Mouse (Mus musculus) myocyte (in vitro differentiated cells): ENCODE results near the gene Cd320. TPM values are rescaled to one million over a fixed set of nuclear protein-coding genes. Genes with fewer than 3 reads are reported as not detected.
"Not testable (repeated sequence)": the region's sequence is repeated elsewhere in the genome, so short reads cannot be mapped to it uniquely, and the experiment has no call there.

Source experiments
- H3K27me3 ChIP-seq: one replicate; pipeline ENCODE4 v1.6.1; 2011; ENCODE audit not compliant: control insufficient read depth, insufficient read depth, insufficient read length
- H3K36me3 ChIP-seq: one replicate; pipeline ENCODE4 v1.6.1; 2011; ENCODE audit not compliant: control insufficient read depth, insufficient read depth
- H3K4me2 ChIP-seq: one replicate; pipeline ENCODE4 v1.6.1; 2011; ENCODE audit warnings: low read depth, control low read depth
- H3K4me3 ChIP-seq: one replicate; pipeline ENCODE4 v1.5.1; 2011; ENCODE audit warnings: mild to moderate bottlenecking, control low read depth, moderate library complexity
- H3K79me2 ChIP-seq: one replicate; pipeline ENCODE4 v1.6.1; 2011; ENCODE audit not compliant: control insufficient read depth, insufficient read depth
- H3ac ChIP-seq: one replicate; pipeline ENCODE4 v1.6.1; 2011; ENCODE audit not compliant: control insufficient read depth, insufficient read length
- CEBPB ChIP-seq: IDR thresholded peaks from 2 replicates; pipeline ENCODE4 v1.6.1; 2011; ENCODE audit warnings: mild to moderate bottlenecking, moderate library complexity; ENCODE audit not compliant: poor library complexity, insufficient read depth, severe bottlenecking
- E2F4 ChIP-seq: IDR thresholded peaks from one replicate; pipeline ENCODE4 v1.6.1; 2011; ENCODE audit warnings: mild to moderate bottlenecking, control low read depth, moderate library complexity; ENCODE audit not compliant: insufficient read depth
- MAX ChIP-seq: IDR thresholded peaks from one replicate; pipeline ENCODE4 v1.6.1; 2011; ENCODE audit warnings: low read depth, mild to moderate bottlenecking, control low read depth
- MYOD1 ChIP-seq, 3 experiments: IDR thresholded peaks; one replicate each; pipeline ENCODE4 v1.6.1; 2011; ENCODE audit warnings: control low read depth in 2 of 3, low read depth in 2 of 3, mild to moderate bottlenecking in 2 of 3, moderate library complexity in 1 of 3; ENCODE audit not compliant: insufficient read length in 2 of 3, control insufficient read depth in 1 of 3
- MYOG ChIP-seq, 3 experiments: IDR thresholded peaks; one replicate each; pipeline ENCODE4 v1.6.1; 2011; ENCODE audit warnings: control low read depth in 2 of 3, low read depth in 2 of 3, mild to moderate bottlenecking in 2 of 3; ENCODE audit not compliant: insufficient read length in 2 of 3, control insufficient read depth in 1 of 3, insufficient read depth in 1 of 3
- POLR2A ChIP-seq: IDR thresholded peaks from one replicate; pipeline ENCODE4 v1.6.1; 2011; ENCODE audit warnings: low read depth, mild to moderate bottlenecking, control low read depth, moderate library complexity; ENCODE audit not compliant: insufficient read length
- POLR2AphosphoS2 ChIP-seq: IDR thresholded peaks from one replicate; pipeline ENCODE4 v1.6.1; 2011; ENCODE audit warnings: low read depth, control low read depth; ENCODE audit not compliant: insufficient read length
- REST ChIP-seq: IDR thresholded peaks from one replicate; pipeline ENCODE4 v1.6.1; 2011; ENCODE audit warnings: mild to moderate bottlenecking, control low read depth, moderate library complexity; ENCODE audit not compliant: insufficient read depth, insufficient read length
- SRF ChIP-seq: IDR thresholded peaks from one replicate; pipeline ENCODE4 v1.6.1; 2011; ENCODE audit warnings: low read depth; ENCODE audit not compliant: control insufficient read depth, insufficient read length
- TCF12 ChIP-seq: IDR thresholded peaks from one replicate; pipeline ENCODE4 v1.6.1; 2011; ENCODE audit warnings: mild to moderate bottlenecking, control low read depth; ENCODE audit not compliant: poor library complexity, insufficient read depth, severe bottlenecking
- TCF3 ChIP-seq: IDR thresholded peaks from one replicate; pipeline ENCODE4 v1.6.1; 2011; ENCODE audit warnings: low read depth, control low read depth; ENCODE audit not compliant: insufficient read length
- USF1 ChIP-seq: IDR thresholded peaks from one replicate; pipeline ENCODE4 v1.6.1; 2011; ENCODE audit warnings: low read depth, mild to moderate bottlenecking, control low read depth, moderate library complexity
- polyA plus RNA-seq: library from polyadenylated mRNA; unstranded; fragments of >200 nt; fragmentation: generic; extraction: Trizol; gene quantifications from one replicate; pipeline ENCODE4 v1.2.1, GENCODE M21; 2012; ENCODE audit warnings: missing spikeins

The Cd320 gene
- polyA plus RNA-seq, 1 experiment: 83.1 TPM

GRCm38 (mm10) chr17:33891357-33891756 is 48.5 kb downstream of the Cd320 start:
- H3K27me3 ChIP-seq: no peaks in the 10 kb centered on the region
- no peak overlapping the region for H3K4me2 ChIP-seq
- H3K79me2 ChIP-seq: peaks cover 27% of the 10 kb centered on the region
- H3ac ChIP-seq: no peak overlapping the region
- no peak for TF ChIP-seq MYOD1 (IDR thresholded peaks at IDR 0.05; ENCODE audit: control insufficient read depth in 1 of 3, insufficient read length in 2 of 3, low read depth in 2 of 3)
- no peak for TF ChIP-seq SRF
- TF ChIP-seq TCF12: no peak
- TF ChIP-seq MAX: no peak
- no peak for TF ChIP-seq CEBPB
- TF ChIP-seq E2F4: no peak
- no peak for TF ChIP-seq POLR2AphosphoS2
- no peak for TF ChIP-seq POLR2A
- TF ChIP-seq USF1: no peak
- TF ChIP-seq REST: no peak
- TF ChIP-seq MYOG (IDR thresholded peaks at IDR 0.05; ENCODE audit: control insufficient read depth in 1 of 3, insufficient read depth in 1 of 3, insufficient read length in 2 of 3, low read depth in 2 of 3): no peak
- no peak overlapping the region for H3K4me3 ChIP-seq
- no peaks in the 10 kb centered on the region for H3K36me3 ChIP-seq

- not testable (repeated sequence) for H3K4me2 ChIP-seq, H3K27me3 ChIP-seq, H3K4me3 ChIP-seq, H3K36me3 ChIP-seq, H3ac ChIP-seq
- peaks cover 27% of the 10 kb centered on the region for H3K79me2 ChIP-seq
These were observed 49.0 kb downstream of the Cd320 start for GRCm38 (mm10) chr17:33891892-33892291.

DNA sequence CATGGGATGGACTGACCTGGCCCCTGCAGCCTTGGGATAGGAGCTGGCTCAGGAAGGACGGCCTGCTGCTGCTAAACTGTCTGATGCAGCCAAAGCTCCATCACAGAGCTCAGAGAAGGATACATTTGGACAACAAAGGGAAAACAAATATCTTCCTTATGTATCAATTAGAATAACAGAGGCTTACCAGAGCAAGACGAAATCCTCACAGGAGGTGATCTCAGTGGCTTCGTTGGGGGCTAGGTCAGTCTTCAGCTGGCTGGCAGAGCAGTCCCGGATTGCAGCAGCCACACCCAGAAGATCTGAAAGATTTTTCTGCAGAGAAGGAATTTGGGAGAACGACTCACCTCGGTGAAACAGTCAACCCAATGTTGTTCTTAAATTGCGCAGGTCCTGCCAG is 49.5 kb downstream of the Cd320 start:
- Histone ChIP-seq H3ac (no peak overlapping the region), H3K4me2 (no peak overlapping the region), H3K79me2 (peaks cover 24% of the 10 kb centered on the region), H3K4me3 (no peak overlapping the region), H3K27me3 (no peaks in the 10 kb centered on the region), H3K36me3 (no peaks in the 10 kb centered on the region)
- TF ChIP-seq MYOD1 (IDR thresholded peaks at IDR 0.05; ENCODE audit: control insufficient read depth in 1 of 3, insufficient read length in 2 of 3, low read depth in 2 of 3): no peak
- no peak for TF ChIP-seq POLR2AphosphoS2
- no peak for TF ChIP-seq CEBPB
- no peak for TF ChIP-seq POLR2A
- no peak for TF ChIP-seq MAX
- no peak for TF ChIP-seq TCF3
- no peak for TF ChIP-seq MYOG (IDR thresholded peaks at IDR 0.05; ENCODE audit: control insufficient read depth in 1 of 3, insufficient read depth in 1 of 3, insufficient read length in 2 of 3, low read depth in 2 of 3)
- TF ChIP-seq SRF: no peak
- no peak for TF ChIP-seq E2F4
- TF ChIP-seq USF1: no peak
- no peak for TF ChIP-seq REST
- no peak for TF ChIP-seq TCF12

DNA sequence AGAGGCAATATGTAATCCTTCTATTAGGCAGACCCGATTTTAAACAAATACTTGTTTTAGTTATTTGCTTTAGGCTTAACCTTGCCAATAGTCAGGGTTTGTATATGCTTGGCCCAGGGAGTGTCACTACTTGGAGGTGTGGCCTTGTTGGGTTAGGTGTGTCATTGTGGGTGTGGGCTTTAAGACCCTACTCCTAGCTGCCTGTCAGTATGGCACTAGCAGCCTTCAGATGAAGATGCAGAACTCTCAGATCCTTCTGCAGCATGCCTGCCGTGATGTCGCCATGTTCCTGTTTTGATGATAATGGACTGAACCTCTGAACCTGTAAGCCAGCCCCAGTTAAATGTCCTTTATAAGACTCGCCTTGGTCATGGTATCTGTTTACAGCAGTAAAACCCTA is 50.1 kb downstream of the Cd320 start:
- not testable (repeated sequence) for H3K36me3 ChIP-seq, H3ac ChIP-seq, H3K27me3 ChIP-seq, H3K4me3 ChIP-seq, H3K4me2 ChIP-seq
- H3K79me2 ChIP-seq: peaks cover 18% of the 10 kb centered on the region

- Histone ChIP-seq H3ac (no peak overlapping the region), H3K27me3 (no peaks in the 10 kb centered on the region), H3K36me3 (no peaks in the 10 kb centered on the region), H3K4me3 (no peak overlapping the region), H3K4me2 (no peak overlapping the region), H3K79me2 (no peaks in the 10 kb centered on the region)
- no peak for TF ChIP-seq CEBPB
- no peak for TF ChIP-seq POLR2A
- no peak for TF ChIP-seq TCF3
- TF ChIP-seq MAX: no peak
- TF ChIP-seq E2F4: no peak
- TF ChIP-seq MYOD1 (IDR thresholded peaks at IDR 0.05; ENCODE audit: control insufficient read depth in 1 of 3, insufficient read length in 2 of 3, low read depth in 2 of 3): no peak
- TF ChIP-seq MYOG (IDR thresholded peaks at IDR 0.05; ENCODE audit: control insufficient read depth in 1 of 3, insufficient read depth in 1 of 3, insufficient read length in 2 of 3, low read depth in 2 of 3): no peak
- TF ChIP-seq USF1: no peak
- no peak for TF ChIP-seq SRF
- no peak for TF ChIP-seq REST
- no peak for TF ChIP-seq TCF12
- TF ChIP-seq POLR2AphosphoS2: no peak
These were observed 54.4 kb downstream of the Cd320 start for GRCm38 (mm10) chr17:33897114-33897794.

GRCm38 (mm10) chr17:33898193-33898592 is 55.3 kb downstream of the Cd320 start:
- not testable (repeated sequence) for H3K4me2 ChIP-seq, H3K4me3 ChIP-seq, H3ac ChIP-seq, H3K27me3 ChIP-seq, H3K79me2 ChIP-seq, H3K36me3 ChIP-seq
